Mouse (Mus musculus) forebrain, embryonic 11.5 days (tissue): ENCODE measurements at regions not wholly inside any gene's neighbourhood (a gene's known extent, or its start where the extent isn't known, plus 50 kb on each side); places are given as distances from the start of the nearest gene placed in this dataset.

Source experiments
- ATAC-seq: fragments of 200-750 bp; cut with Nextera tagmentation; replicated peaks from 2 replicates; pipeline ENCODE4 v1.8.0; 2017; ENCODE audit warnings: moderate TSS enrichment; ENCODE audit not compliant: low FRiP score
- DNase-seq: peaks from one replicate; pipeline ENCODE4 v3.0.0-alpha.2; 2017; ENCODE audit warnings: low spot score
- H3K27ac ChIP-seq: fragments of 300-500 bp; sonication (generic); 2 replicates; pipeline ENCODE4 v1.5.1; 2014; ENCODE audit warnings: low read depth, low read length
- H3K27me3 ChIP-seq: fragments of 300-500 bp; sonication (generic); 2 replicates; pipeline ENCODE4 v1.6.1; 2014; ENCODE audit warnings: mild to moderate bottlenecking, low read length, mixed read lengths; ENCODE audit not compliant: control insufficient read depth, insufficient read depth
- H3K36me3 ChIP-seq: fragments of 300-500 bp; sonication (generic); 2 replicates; pipeline ENCODE4 v1.6.1; 2014; ENCODE audit warnings: mild to moderate bottlenecking, low read length, moderate library complexity, mixed read lengths; ENCODE audit not compliant: control insufficient read depth, insufficient read depth
- H3K4me1 ChIP-seq: fragments of 300-500 bp; sonication (generic); replicated peaks from 2 replicates; pipeline ENCODE4 v1.6.1; 2014; ENCODE audit warnings: low read length, mixed read lengths; ENCODE audit not compliant: control insufficient read depth, insufficient read depth
- H3K4me2 ChIP-seq: fragments of 300-500 bp; sonication (generic); 2 replicates; pipeline ENCODE4 v1.6.1; 2014; ENCODE audit warnings: low read depth, mild to moderate bottlenecking, low read length, moderate library complexity, mixed read lengths; ENCODE audit not compliant: severe bottlenecking
- H3K4me3 ChIP-seq: fragments of 300-500 bp; sonication (generic); 2 replicates; pipeline ENCODE4 v1.5.1; 2014; ENCODE audit warnings: low read depth, low read length
- H3K9ac ChIP-seq: fragments of 300-500 bp; sonication (generic); 2 replicates; pipeline ENCODE4 v1.6.1; 2014; ENCODE audit warnings: low read length
- H3K9me3 ChIP-seq: fragments of 300-500 bp; sonication (generic); 2 replicates; pipeline ENCODE4 v1.6.1; 2016; ENCODE audit warnings: low read length, mixed read lengths; ENCODE audit not compliant: control insufficient read depth
- whole genome bisulfite sequencing: fragments of 180-500 bp; shearing (Covaris S2); extraction: QIAGEN DNeasy Blood & Tissue Kit; methylation state at CpG from one replicate; pipeline ENCODE4 v1.1.7; 2014; 5-methylcytosine and 5-hydroxymethylcytosine counted together

GRCm38 (mm10) chr15:10795126-10795792 lies 80.8 kb upstream of the Rai14 start:
- H3K4me2 ChIP-seq: no peak overlapping the region
- no peak overlapping the region for H3K4me3 ChIP-seq
- 89% methylated on average over 7 of the region's 7 CpGs for WGBS
- H3K9ac ChIP-seq: no peak overlapping the region
- no peaks in the 10 kb centered on the region for H3K4me1 ChIP-seq
- ATAC-seq (no peak), DNase-seq (no peak)
- H3K9me3 ChIP-seq: no peaks in the 10 kb centered on the region
- no peak overlapping the region for H3K27ac ChIP-seq
- H3K27me3 ChIP-seq: no peaks in the 10 kb centered on the region
- H3K36me3 ChIP-seq: no peaks in the 10 kb centered on the region

- H3K27me3 ChIP-seq: no peaks in the 10 kb centered on the region
- ATAC-seq (no peak), DNase-seq (no peak)
- no peak overlapping the region for H3K27ac ChIP-seq
- no peaks in the 10 kb centered on the region for H3K4me1 ChIP-seq
- H3K9ac ChIP-seq: no peak overlapping the region
- no peaks in the 10 kb centered on the region for H3K36me3 ChIP-seq
- no peak overlapping the region for H3K4me2 ChIP-seq
- H3K9me3 ChIP-seq: no peaks in the 10 kb centered on the region
- no peak overlapping the region for H3K4me3 ChIP-seq
Observed at GRCm38 (mm10) chr15:10799656-10800055, 85.2 kb upstream of the Rai14 start.

GRCm38 (mm10) chr15:10814195-10814594 lies 99.8 kb upstream of the Rai14 start:
- Histone ChIP-seq H3K36me3 (no peaks in the 10 kb centered on the region), H3K27ac (no peak overlapping the region), H3K4me1 (no peaks in the 10 kb centered on the region), H3K27me3 (no peaks in the 10 kb centered on the region), H3K4me3 (no peak overlapping the region), H3K9me3 (no peaks in the 10 kb centered on the region), H3K9ac (no peak overlapping the region), H3K4me2 (no peak overlapping the region)
- ATAC-seq: no peak
- DNase-seq: no peak
- WGBS: 88% methylated on average over 2 of the region's 2 CpGs

DNA sequence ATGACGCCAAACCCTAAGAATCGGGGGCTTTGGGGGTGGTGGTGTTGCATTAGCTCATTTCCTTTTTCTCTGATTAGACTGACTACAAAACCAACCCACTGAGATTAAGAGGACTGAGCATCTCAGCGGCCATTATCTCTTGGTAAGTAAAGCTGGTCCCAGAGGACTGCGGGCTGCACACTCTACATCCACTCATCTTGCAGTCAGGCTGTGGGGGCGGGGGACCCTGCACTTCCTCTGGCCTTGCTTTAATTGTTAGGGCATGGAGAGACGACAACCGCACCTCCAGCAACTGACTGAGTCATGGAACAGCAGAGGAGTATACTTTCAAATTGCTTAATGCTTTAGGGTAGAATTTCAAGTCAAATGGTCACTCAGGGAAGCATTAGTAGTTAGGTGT lies 100.3 kb upstream of the Rai14 start:
- DNase-seq: no peak
- Histone ChIP-seq H3K27me3 (no peaks in the 10 kb centered on the region), H3K9me3 (no peaks in the 10 kb centered on the region), H3K4me1 (no peaks in the 10 kb centered on the region), H3K4me3 (no peak overlapping the region), H3K4me2 (no peak overlapping the region), H3K9ac (no peak overlapping the region), H3K36me3 (no peaks in the 10 kb centered on the region), H3K27ac (no peak overlapping the region)
- 76% methylated on average over 7 of the region's 7 CpGs for WGBS
- ATAC-seq: no peak

GRCm38 (mm10) chr15:10816213-10816621 lies 101.8 kb upstream of the Rai14 start:
- H3K4me3 ChIP-seq: no peak overlapping the region
- WGBS: 90% methylated on average over 3 of the region's 3 CpGs
- no peak for DNase-seq
- H3K27ac ChIP-seq: no peak overlapping the region
- H3K4me2 ChIP-seq: no peak overlapping the region
- H3K9me3 ChIP-seq: no peaks in the 10 kb centered on the region; the same call in 1 of the 2 replicates
- no peak overlapping the region for H3K9ac ChIP-seq
- no peak for ATAC-seq
- no peaks in the 10 kb centered on the region for H3K4me1 ChIP-seq
- H3K27me3 ChIP-seq: no peaks in the 10 kb centered on the region
- no peaks in the 10 kb centered on the region for H3K36me3 ChIP-seq

- no peak overlapping the region for H3K4me2 ChIP-seq
- H3K4me1 ChIP-seq: no peaks in the 10 kb centered on the region
- WGBS: 73% methylated on average over 6 of the region's 6 CpGs
- H3K9me3 ChIP-seq: no peaks in the 10 kb centered on the region; the same call in 1 of the 2 replicates
- no peak overlapping the region for H3K27ac ChIP-seq
- H3K4me3 ChIP-seq: no peak overlapping the region
- ATAC-seq (no peak), DNase-seq (no peak)
- no peaks in the 10 kb centered on the region for H3K27me3 ChIP-seq
- H3K36me3 ChIP-seq: no peaks in the 10 kb centered on the region
- H3K9ac ChIP-seq: no peak overlapping the region
Observed at GRCm38 (mm10) chr15:10818216-10818615, 103.8 kb upstream of the Rai14 start.

DNA sequence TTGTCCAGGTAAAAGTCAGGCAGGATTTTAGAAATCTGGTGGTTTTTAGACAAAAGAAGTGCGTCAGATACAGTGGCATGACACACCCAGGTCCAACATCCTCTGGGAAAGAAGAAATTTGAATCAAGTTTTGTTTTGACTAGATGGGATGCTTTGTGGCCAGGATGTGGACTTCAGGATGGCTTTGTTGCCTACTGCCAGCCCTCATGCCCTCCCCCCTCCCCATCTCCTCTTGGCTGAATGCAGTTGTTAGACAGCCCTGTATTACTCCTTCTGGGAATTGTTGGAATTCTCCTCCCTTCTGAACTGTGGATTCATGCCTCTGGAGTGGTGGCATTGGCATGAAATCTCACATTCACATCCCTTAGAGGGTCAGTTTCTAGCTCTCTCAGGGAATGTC lies 104.3 kb upstream of the Rai14 start:
- Histone ChIP-seq H3K4me1 (no peaks in the 10 kb centered on the region), H3K27ac (no peak overlapping the region), H3K9me3 (no peaks in the 10 kb centered on the region; the same call in 1 of the 2 replicates), H3K9ac (no peak overlapping the region), H3K4me3 (no peak overlapping the region), H3K4me2 (no peak overlapping the region), H3K36me3 (no peaks in the 10 kb centered on the region), H3K27me3 (no peaks in the 10 kb centered on the region)
- ATAC-seq (no peak), DNase-seq (no peak)
- WGBS: 76% methylated on average over 1 of the region's 1 CpGs

DNA sequence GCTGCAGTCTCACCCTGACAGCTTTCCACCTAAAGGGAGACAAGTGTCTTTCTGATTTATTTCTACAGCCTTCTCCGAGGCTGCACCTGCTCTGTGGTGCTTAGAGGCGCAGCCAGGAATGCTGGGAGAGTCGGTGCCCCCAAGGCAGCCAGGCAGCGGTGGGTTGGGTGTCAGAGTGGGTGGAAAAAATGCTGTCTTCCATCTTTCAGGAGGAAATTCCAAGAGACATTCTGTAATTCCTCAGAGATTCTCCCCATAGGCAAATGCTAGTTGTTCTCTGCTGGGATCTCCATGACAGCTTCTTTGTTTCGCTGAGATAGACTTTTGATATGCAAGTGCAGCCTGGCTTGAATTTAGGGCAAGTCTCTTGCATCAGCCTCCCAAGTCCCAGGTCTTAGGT lies 109.5 kb upstream of the Rai14 start:
- Histone ChIP-seq H3K9ac (no peak overlapping the region), H3K9me3 (no peaks in the 10 kb centered on the region; the same call in 1 of the 2 replicates), H3K27me3 (no peaks in the 10 kb centered on the region), H3K27ac (no peak overlapping the region), H3K4me3 (no peak overlapping the region), H3K4me2 (no peak overlapping the region), H3K4me1 (no peaks in the 10 kb centered on the region), H3K36me3 (no peaks in the 10 kb centered on the region)
- 81% methylated on average over 5 of the region's 5 CpGs for WGBS
- DNase-seq: no peak
- no peak for ATAC-seq

GRCm38 (mm10) chr15:10829588-10829987 lies 115.2 kb upstream of the Rai14 start:
- H3K36me3 ChIP-seq: no peaks in the 10 kb centered on the region
- WGBS: 76% methylated on average over 5 of the region's 5 CpGs
- no peak overlapping the region for H3K9ac ChIP-seq
- no peaks in the 10 kb centered on the region for H3K4me1 ChIP-seq
- no peak overlapping the region for H3K27ac ChIP-seq
- H3K4me2 ChIP-seq: no peak overlapping the region
- no peaks in the 10 kb centered on the region for H3K9me3 ChIP-seq
- H3K27me3 ChIP-seq: no peaks in the 10 kb centered on the region
- DNase-seq (no peak), ATAC-seq (no peak)
- H3K4me3 ChIP-seq: no peak overlapping the region
